Mouse (Mus musculus): ENCODE data around the gene Gm10128.
"Not testable (repeated sequence)": the region's sequence is repeated elsewhere in the genome, so short reads cannot be mapped to it uniquely, and the experiment has no call there.

Gm10128 gene

GRCm38 (mm10) chr14:7643872-7644271, at the start of gene Gm10128:
Gene Gm10128 (minus strand): TSS chr14:7643972.
- in situ Hi-C loops (cut with MboI, MseI) = not testable (repeated sequence)

GRCm38 (mm10) chr14:7681170-7681569, 37.4 kb upstream of the Gm10128 start:
- in situ Hi-C loops (cut with MboI, MseI) = not testable (repeated sequence)

- in situ Hi-C loops (cut with MboI, MseI) = not testable (repeated sequence)
These were observed 18.7 kb upstream of the Gm10128 start for GRCm38 (mm10) chr14:7662491-7662890.

GRCm38 (mm10) chr14:7658101-7659074, 14.6 kb upstream of the Gm10128 start:
- in situ Hi-C loops (cut with MboI, MseI) = not testable (repeated sequence)

DNA sequence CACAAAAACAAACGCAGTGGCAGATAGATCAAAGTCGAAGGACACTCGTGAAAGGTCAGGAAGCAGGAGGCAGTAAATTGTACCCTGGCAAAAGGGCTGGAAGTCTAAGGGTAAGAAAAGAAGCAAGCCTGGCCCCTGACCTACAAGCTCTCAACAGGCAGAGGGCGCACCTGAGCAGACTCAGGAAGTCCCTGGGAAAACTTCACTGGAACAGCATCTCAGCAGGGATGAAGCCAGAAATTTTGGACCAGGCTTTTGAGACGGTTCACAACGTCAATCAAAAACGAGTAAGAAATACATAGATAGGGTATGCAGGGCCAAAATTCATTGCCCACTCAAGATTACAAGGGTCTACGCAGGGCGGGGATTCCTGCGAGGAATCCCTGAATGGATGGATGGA, 13.7 kb upstream of the Gm10128 start:
- in situ Hi-C loops (cut with MboI, MseI) = not testable (repeated sequence)

- in situ Hi-C loops (cut with MboI, MseI) = not testable (repeated sequence)
These were observed 48.3 kb downstream of the Gm10128 start, which contains the start of gene Gm10338 for GRCm38 (mm10) chr14:7595492-7595891. Gene Gm10338 (minus strand): TSS chr14:7595592.
